28 mouse cellular contexts compared by ENCODE assay signal in genomic region chr7:135408501-135408900, GRCm38 (mm10). TPM values are rescaled to one million over a fixed set of nuclear protein-coding genes. Genes with fewer than 3 reads are reported as not detected.
"Had no signal": no experiment of that assay in that cellular context is flagged by ENCODE, and none has a peak within 500 bp of the region (broad histone marks: within the 10 kb centered on the region; RNA-seq: fewer than 3 reads in every experiment).

No protein-coding gene starts in this region.

- ATAC-seq: liver, postnatal 0 days; midbrain, embryonic 13.5 days had no signal

- H3K27ac ChIP-seq: left cerebral cortex, adult 2 months; liver, embryonic 14.5 days; midbrain, embryonic 10.5 days; midbrain, embryonic 13.5 days; neural tube, embryonic 12.5 days; neural tube, embryonic 15.5 days; stomach, postnatal 0 days had no signal

- H3K36me3 ChIP-seq: midbrain, embryonic 10.5 days; midbrain, embryonic 13.5 days; neural tube, embryonic 12.5 days; neural tube, embryonic 15.5 days had no signal

- H3K4me2 ChIP-seq: midbrain, embryonic 13.5 days; neural tube, embryonic 12.5 days; neural tube, embryonic 15.5 days had no signal

- H3K4me1 ChIP-seq: megakaryocyte, embryonic 14.5 days had no signal

- H3K9ac ChIP-seq: liver, embryonic 14.5 days; liver, postnatal 0 days; midbrain, embryonic 13.5 days; neural tube, embryonic 12.5 days; neural tube, embryonic 15.5 days had no signal

- H3K9me3 ChIP-seq: megakaryocyte, embryonic 14.5 days; midbrain, embryonic 10.5 days; midbrain, embryonic 13.5 days; neural tube, embryonic 12.5 days; neural tube, embryonic 15.5 days had no signal

- DNase-seq: kidney, adult 18-20 months; kidney, adult 9 months; kidney, postnatal 14 days; kidney, postnatal 4 days; layer of hippocampus, postnatal 36 days; liver, postnatal 0 days; right cerebral cortex, adult 18-20 months; right cerebral cortex, postnatal 14 days; right cerebral cortex, postnatal 4 days; thymus, adult 2 months; thymus, postnatal 14 days; thymus, postnatal 4 days had no signal

- H3K4me3 ChIP-seq: left cerebral cortex, adult 2 months; megakaryocyte, embryonic 14.5 days; midbrain, embryonic 10.5 days; midbrain, embryonic 13.5 days; neural tube, embryonic 12.5 days; neural tube, embryonic 15.5 days had no signal

RNA-seq across cellular contexts. Expression of gene Foxi2, which starts 1.6 kb away (rescaled TPM):
- total RNA-seq: layer of hippocampus, adult 18-20 months; layer of hippocampus, postnatal 10 days; layer of hippocampus, postnatal 36 days; left cerebral cortex, adult 2 months; left cerebral cortex, postnatal 10 days; left cerebral cortex, postnatal 36 days; liver, adult 2 months had no signal
- polyA plus RNA-seq: kidney, embryonic 16.5 days; liver, adult 2 months; liver, embryonic 14.5 days; liver, postnatal 0 days; lung, embryonic 16.5 days; midbrain, embryonic 13.5 days; neural tube, embryonic 12.5 days; neural tube, embryonic 15.5 days; stomach, embryonic 14.5 days; stomach, postnatal 0 days had no signal
